Mouse (Mus musculus): ENCODE results near the gene Dnajb11. TPM values are rescaled to one million over a fixed set of nuclear protein-coding genes. Genes with fewer than 3 reads are reported as not detected.

Gene Dnajb11
- polyA plus RNA-seq (2015; fragmentation: Nextera tagmentation; extraction: Ambion mirVana): 102 and 104 TPM in 2 replicates

GRCm38 (mm10) chr16:22857431-22858113 lies at the start of gene Dnajb11, which contains the start of gene Tbccd1:
Dnajb11 (plus strand) TSS chr16:22857845.
Tbccd1 (minus strand) TSS chr16:22857669.
- Histone ChIP-seq H3K4me2 (peak within 1 kb of the TSS; percentile 88), H3K9me3 (no peaks in the 10 kb centered on the region), H3K9ac (peak within 1 kb of the TSS; percentile 93), H3K27me3 (no peaks in the 10 kb centered on the region), H3K27ac (peak within 1 kb of the TSS; percentile 75), H3K4me1 (peaks cover 13% of the 10 kb centered on the region), H3K36me3 (peaks cover 5% of the 10 kb centered on the region), H3K4me3 (peak within 1 kb of the TSS; percentile 99)
- ATAC-seq (ENCODE audit: insufficient number of reproducible peaks, insufficient read depth, low FRiP score, low TSS enrichment, low read depth): peak; percentile 98
- WGBS: under 1% methylated on average over 61 of the region's 62 CpGs

GRCm38 (mm10) chr16:22811477-22811876 lies 46.2 kb upstream of the Dnajb11 start, which contains the start of gene Crygs:
Crygs (minus strand) TSS chr16:22811577.
- Histone ChIP-seq H3K9me3 (no peaks in the 10 kb centered on the region), H3K4me2 (no peak within 1 kb of the TSS), H3K36me3 (peaks cover 13% of the 10 kb centered on the region), H3K27ac (no peak within 1 kb of the TSS), H3K9ac (no peak within 1 kb of the TSS), H3K27me3 (peaks cover 6% of the 10 kb centered on the region), H3K4me3 (no peak within 1 kb of the TSS), H3K4me1 (no peaks in the 10 kb centered on the region)
- 66% methylated on average over 2 of the region's 2 CpGs for WGBS
- ATAC-seq (ENCODE audit: insufficient number of reproducible peaks, insufficient read depth, low FRiP score, low TSS enrichment, low read depth): no peak

GRCm38 (mm10) chr16:22820731-22821130 lies 36.9 kb upstream of the Dnajb11 start:
- no peaks in the 10 kb centered on the region for H3K27me3 ChIP-seq
- no peak for ATAC-seq (ENCODE audit: insufficient number of reproducible peaks, insufficient read depth, low FRiP score, low TSS enrichment, low read depth)
- H3K4me1 ChIP-seq: no peaks in the 10 kb centered on the region
- H3K4me3 ChIP-seq: no peak overlapping the region
- no peak overlapping the region for H3K27ac ChIP-seq
- peaks cover 21% of the 10 kb centered on the region for H3K36me3 ChIP-seq
- no peak overlapping the region for H3K9ac ChIP-seq
- H3K9me3 ChIP-seq: no peaks in the 10 kb centered on the region
- no peak overlapping the region for H3K4me2 ChIP-seq
- 46% methylated on average over 8 of the region's 8 CpGs for WGBS

GRCm38 (mm10) chr16:22832932-22833525 lies 24.6 kb upstream of the Dnajb11 start:
- no peak overlapping the region for H3K4me2 ChIP-seq
- H3K36me3 ChIP-seq: peaks cover 38% of the 10 kb centered on the region
- ATAC-seq (ENCODE audit: insufficient number of reproducible peaks, insufficient read depth, low FRiP score, low TSS enrichment, low read depth): no peak
- H3K9me3 ChIP-seq: no peaks in the 10 kb centered on the region
- H3K4me1 ChIP-seq: no peaks in the 10 kb centered on the region
- H3K27me3 ChIP-seq: no peaks in the 10 kb centered on the region
- H3K9ac ChIP-seq: no peak overlapping the region
- H3K27ac ChIP-seq: no peak overlapping the region
- WGBS: 93% methylated on average over 3 of the region's 3 CpGs
- no peak overlapping the region for H3K4me3 ChIP-seq

GRCm38 (mm10) chr16:22839146-22839857 lies 18.3 kb upstream of the Dnajb11 start:
- 85% methylated on average over 3 of the region's 3 CpGs for WGBS
- H3K27me3 ChIP-seq: no peaks in the 10 kb centered on the region
- H3K4me2 ChIP-seq: no peak overlapping the region
- no peak overlapping the region for H3K4me3 ChIP-seq
- no peaks in the 10 kb centered on the region for H3K9me3 ChIP-seq
- 0 out of 2 replicates have a peak, but pooled peaks cover 4% of the 10 kb centered on the region for H3K4me1 ChIP-seq
- ATAC-seq (ENCODE audit: insufficient number of reproducible peaks, insufficient read depth, low FRiP score, low TSS enrichment, low read depth): no peak
- H3K27ac ChIP-seq: no peak overlapping the region
- H3K36me3 ChIP-seq: peaks cover 36% of the 10 kb centered on the region; the same call in 1 of the 2 replicates
- H3K9ac ChIP-seq: no peak overlapping the region

- no peak overlapping the region for H3K27ac ChIP-seq
- WGBS: 87% methylated on average over 5 of the region's 5 CpGs
- no peak overlapping the region for H3K9ac ChIP-seq
- H3K36me3 ChIP-seq: peaks cover 12% of the 10 kb centered on the region; the same call in 1 of the 2 replicates
- no peaks in the 10 kb centered on the region for H3K27me3 ChIP-seq
- no peak for ATAC-seq (ENCODE audit: insufficient number of reproducible peaks, insufficient read depth, low FRiP score, low TSS enrichment, low read depth)
- no peak overlapping the region for H3K4me2 ChIP-seq
- 0 out of 2 replicates have a peak, but pooled peaks cover 4% of the 10 kb centered on the region for H3K4me1 ChIP-seq
- no peak overlapping the region for H3K4me3 ChIP-seq
- H3K9me3 ChIP-seq: no peaks in the 10 kb centered on the region
Measured at GRCm38 (mm10) chr16:22842871-22843270, 14.8 kb upstream of the Dnajb11 start.

- peaks cover 4% of the 10 kb centered on the region; the same call in 1 of the 2 replicates for H3K36me3 ChIP-seq
- H3K9ac ChIP-seq: peak overlapping the region; percentile 81
- peak overlapping the region; percentile 41 for H3K27ac ChIP-seq
- H3K27me3 ChIP-seq: no peaks in the 10 kb centered on the region
- 6% methylated on average over 26 of the region's 26 CpGs for WGBS
- peak overlapping the region; percentile 91 for H3K4me2 ChIP-seq
- H3K9me3 ChIP-seq: no peaks in the 10 kb centered on the region
- ATAC-seq (ENCODE audit: insufficient number of reproducible peaks, insufficient read depth, low FRiP score, low TSS enrichment, low read depth): peak; percentile 92
- H3K4me1 ChIP-seq: 0 out of 2 replicates have a peak, but pooled peaks cover 4% of the 10 kb centered on the region
- peak overlapping the region; percentile 58 for H3K4me3 ChIP-seq
Measured at GRCm38 (mm10) chr16:22844061-22844801, 13.4 kb upstream of the Dnajb11 start.

- peak overlapping the region; percentile 91 for H3K4me2 ChIP-seq
- H3K4me3 ChIP-seq: peak overlapping the region; percentile 58
- peaks cover 4% of the 10 kb centered on the region; the same call in 1 of the 2 replicates for H3K36me3 ChIP-seq
- WGBS: 67% methylated on average over 5 of the region's 5 CpGs
- H3K9ac ChIP-seq: peak overlapping the region; percentile 81
- H3K4me1 ChIP-seq: 0 out of 2 replicates have a peak, but pooled peaks cover 4% of the 10 kb centered on the region
- no peaks in the 10 kb centered on the region for H3K9me3 ChIP-seq
- no peaks in the 10 kb centered on the region for H3K27me3 ChIP-seq
- H3K27ac ChIP-seq: peak overlapping the region; percentile 41
- no peak for ATAC-seq (ENCODE audit: insufficient number of reproducible peaks, insufficient read depth, low FRiP score, low TSS enrichment, low read depth)
Measured at GRCm38 (mm10) chr16:22844834-22845233, 12.8 kb upstream of the Dnajb11 start.

GRCm38 (mm10) chr16:22845481-22845880 lies 12.2 kb upstream of the Dnajb11 start:
- ATAC-seq (ENCODE audit: insufficient number of reproducible peaks, insufficient read depth, low FRiP score, low TSS enrichment, low read depth): no peak
- H3K9me3 ChIP-seq: no peaks in the 10 kb centered on the region
- H3K27ac ChIP-seq: no peak overlapping the region
- H3K4me1 ChIP-seq: 0 out of 2 replicates have a peak, but pooled peaks cover 4% of the 10 kb centered on the region
- H3K36me3 ChIP-seq: peaks cover under 1% of the 10 kb centered on the region; the same call in 1 of the 2 replicates
- no peaks in the 10 kb centered on the region for H3K27me3 ChIP-seq
- H3K4me3 ChIP-seq: no peak overlapping the region
- H3K9ac ChIP-seq: no peak overlapping the region
- H3K4me2 ChIP-seq: no peak overlapping the region
- 91% methylated on average over 4 of the region's 4 CpGs for WGBS

- H3K4me3 ChIP-seq: no peak overlapping the region
- 0 out of 2 replicates have a peak, but pooled peaks cover 4% of the 10 kb centered on the region for H3K4me1 ChIP-seq
- H3K27ac ChIP-seq: no peak overlapping the region
- no peak for ATAC-seq (ENCODE audit: insufficient number of reproducible peaks, insufficient read depth, low FRiP score, low TSS enrichment, low read depth)
- H3K4me2 ChIP-seq: no peak overlapping the region
- H3K27me3 ChIP-seq: no peaks in the 10 kb centered on the region
- no peak overlapping the region for H3K9ac ChIP-seq
- no peaks in the 10 kb centered on the region for H3K9me3 ChIP-seq
- WGBS: 86% methylated on average over 1 of the region's 1 CpGs
- H3K36me3 ChIP-seq: no peaks in the 10 kb centered on the region
Measured at GRCm38 (mm10) chr16:22847686-22848085, 10.0 kb upstream of the Dnajb11 start.

GRCm38 (mm10) chr16:22848331-22848730 lies 9.3 kb upstream of the Dnajb11 start:
- H3K27ac ChIP-seq: no peak overlapping the region
- no peak overlapping the region for H3K4me2 ChIP-seq
- H3K4me3 ChIP-seq: no peak overlapping the region
- H3K27me3 ChIP-seq: no peaks in the 10 kb centered on the region
- no peak overlapping the region for H3K9ac ChIP-seq
- WGBS: 87% methylated on average over 1 of the region's 1 CpGs
- H3K9me3 ChIP-seq: no peaks in the 10 kb centered on the region
- H3K36me3 ChIP-seq: no peaks in the 10 kb centered on the region; the same call in 1 of the 2 replicates
- ATAC-seq (ENCODE audit: insufficient number of reproducible peaks, insufficient read depth, low FRiP score, low TSS enrichment, low read depth): no peak
- 0 out of 2 replicates have a peak, but pooled peaks cover 4% of the 10 kb centered on the region for H3K4me1 ChIP-seq
